Mouse (Mus musculus): Measurements from ENCODE around the gene Olfr700. TPM values are rescaled to one million over a fixed set of nuclear protein-coding genes. Genes with fewer than 3 reads are reported as not detected.

Olfr700 gene
- total RNA-seq (2023): not detected in 2 replicates

DNA sequence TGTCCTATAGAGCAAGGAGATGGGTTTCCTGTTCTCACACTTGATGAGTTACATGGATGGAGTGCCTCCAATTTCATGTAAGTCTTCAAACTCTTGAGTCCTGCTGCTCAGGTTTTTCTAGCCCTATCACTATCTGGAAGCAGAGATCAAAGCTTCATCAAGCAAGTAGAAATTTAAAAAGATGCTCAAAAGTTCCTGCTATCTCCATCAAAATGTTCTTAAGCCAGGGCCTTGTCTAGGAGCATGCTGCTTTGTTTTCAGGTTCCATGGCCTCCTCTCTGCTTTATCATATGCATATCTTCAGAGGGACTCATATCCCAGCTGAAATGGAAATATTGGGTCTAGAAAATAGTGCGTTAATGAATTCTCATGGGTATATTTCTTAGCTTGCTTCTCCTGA is at the start of gene Olfr700:
TSS of gene Olfr700 (minus strand) at position 101 of the 400 bp plus-strand sequence.

GRCm38 (mm10) chr7:106843060-106843459 is 34.4 kb upstream of the Olfr700 start, which contains the start of gene Olfr703:
Olfr703 (plus strand) TSS chr7:106843360.

GRCm38 (mm10) chr7:106833793-106834192 is 25.2 kb upstream of the Olfr700 start, which contains the start of gene Olfr702:
Olfr702 (minus strand) TSS chr7:106833893.

DNA sequence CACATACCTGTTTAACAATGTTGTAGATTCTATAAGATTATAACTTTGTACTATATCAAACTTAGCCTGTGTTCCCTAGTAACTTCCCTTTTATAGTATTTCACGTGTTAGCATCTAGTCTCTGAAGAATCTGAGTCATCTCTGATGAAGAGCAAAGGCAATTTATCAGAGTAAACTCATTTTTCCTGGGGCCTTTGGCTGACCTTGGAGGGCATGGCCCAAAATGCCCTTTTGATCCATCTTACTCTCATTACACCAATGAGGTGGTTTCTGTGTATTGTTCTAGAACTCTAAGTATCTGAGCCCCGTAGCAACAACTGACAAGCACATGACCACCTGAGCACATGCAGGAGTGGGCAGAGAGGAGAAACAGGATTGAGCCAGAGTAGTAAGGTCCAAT is 5.2 kb upstream of the Olfr700 start, which contains the start of gene Olfr701:
TSS of gene Olfr701 (plus strand) at position 301 of the 400 bp plus-strand sequence.

GRCm38 (mm10) chr7:106793098-106793497 is 15.5 kb downstream of the Olfr700 start, which contains the start of gene Olfr699:
Olfr699 (minus strand) TSS chr7:106793198.

Other genes starting within 250 kb of the Olfr700 start
- gene Olfr693, start 128.2 kb downstream of the Olfr700 start, total RNA-seq (2023): not detected in 2 replicates
- not detected in 2 replicates for gene Olfr694, start 117.0 kb downstream of the Olfr700 start, total RNA-seq (2023)
- not detected in 2 replicates for gene Olfr695, start 92.4 kb downstream of the Olfr700 start, total RNA-seq (2023)
- not detected in 2 replicates for gene Olfr697, start 66.4 kb downstream of the Olfr700 start, total RNA-seq (2023)
- not detected in 2 replicates for gene Olfr698, start 53.4 kb downstream of the Olfr700 start, total RNA-seq (2023)
- gene Olfr699, start 15.6 kb downstream of the Olfr700 start, total RNA-seq (2023): not detected in 2 replicates
- gene Olfr701, start 5.3 kb upstream of the Olfr700 start, total RNA-seq (2023): not detected in 2 replicates
- not detected in 2 replicates for gene Olfr702, start 25.1 kb upstream of the Olfr700 start, total RNA-seq (2023)
- gene Olfr703, start 34.5 kb upstream of the Olfr700 start, total RNA-seq (2023): not detected in 2 replicates
- gene Olfr704, start 54.4 kb upstream of the Olfr700 start, total RNA-seq (2023): not detected in 2 replicates
- not detected in 2 replicates for gene Olfr705, start 68.1 kb upstream of the Olfr700 start, total RNA-seq (2023)
- not detected in 2 replicates for gene Olfr706, start 79.3 kb upstream of the Olfr700 start, total RNA-seq (2023)
- gene Olfr707, start 92.4 kb upstream of the Olfr700 start, total RNA-seq (2023): not detected in 2 replicates
- not detected in 2 replicates for gene Olfr1532-ps1, start 99.2 kb upstream of the Olfr700 start, total RNA-seq (2023)
- 0.09 TPM in 1 of 2 replicates, not detected in the other for gene Olfr709-ps1, start 123.4 kb upstream of the Olfr700 start, total RNA-seq (2023)
- not detected in 2 replicates for gene Olfr710, start 139.5 kb upstream of the Olfr700 start, total RNA-seq (2023)
- not detected in 2 replicates for gene Olfr6, start 155.1 kb upstream of the Olfr700 start, total RNA-seq (2023)
- gene Olfr711, start 166.6 kb upstream of the Olfr700 start, total RNA-seq (2023): not detected in 2 replicates
- not detected in 2 replicates for gene Olfr2, start 197.2 kb upstream of the Olfr700 start, total RNA-seq (2023)
- not detected in 2 replicates for gene Olfr713, start 222.3 kb upstream of the Olfr700 start, total RNA-seq (2023)

Data from neutrophil, adult 65 days (primary cell).